Mouse (Mus musculus): ENCODE data around the gene Alg9.

DNA sequence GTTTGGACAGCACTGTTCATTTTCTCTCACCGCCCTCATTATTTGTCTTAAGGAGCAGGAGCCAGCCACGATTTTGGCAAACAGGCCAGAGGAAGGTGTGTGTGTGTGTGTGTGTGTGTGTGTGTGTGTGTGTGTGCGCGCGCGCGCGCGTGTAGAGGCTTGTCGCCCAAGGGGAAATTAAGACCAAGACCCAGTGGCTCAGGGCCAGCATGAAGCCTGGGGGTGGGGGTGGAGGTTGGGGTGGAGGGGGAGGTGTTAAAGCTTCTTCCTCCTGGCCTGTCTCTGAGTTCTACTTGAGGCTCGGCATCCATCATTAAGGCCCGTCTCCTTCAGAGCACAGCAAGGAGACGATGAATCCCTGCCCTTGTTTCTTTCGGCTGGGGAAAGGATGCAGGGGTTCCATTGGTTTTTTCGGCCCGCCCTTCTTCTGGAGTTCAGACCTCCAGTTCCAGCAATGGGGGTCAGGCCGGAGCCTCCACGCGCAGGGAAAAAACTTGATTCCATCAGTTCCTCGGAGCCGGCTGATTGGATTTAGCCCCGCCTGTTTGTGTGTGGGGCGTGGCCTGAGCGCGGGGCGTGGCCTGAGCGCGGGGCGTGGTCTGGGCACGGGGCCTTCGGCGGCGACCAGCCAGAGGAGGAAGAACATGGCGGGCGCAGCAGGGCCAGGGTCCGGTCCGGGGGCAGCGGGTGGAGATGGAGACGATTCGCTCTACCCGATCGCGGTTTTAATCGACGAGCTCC is 81.7 kb downstream of the Alg9 start:
- TF ChIP-seq CTCF (IDR thresholded peaks at IDR 0.05; ENCODE audit: low read depth, low read length) (no peak), POLR2A (IDR thresholded peaks at IDR 0.05; ENCODE audit: extremely low read depth, insufficient read depth, low read length) (peak; percentile 57; the same call in 1 of the 2 replicates)

All from liver, adult 2 months (tissue).